Mouse (Mus musculus): ENCODE measurements around the gene Vmn1r175. TPM values are rescaled to one million over a fixed set of nuclear protein-coding genes. Genes with fewer than 3 reads are reported as not detected.
"Not testable (repeated sequence)": the region's sequence is repeated elsewhere in the genome, so short reads cannot be mapped to it uniquely, and the experiment has no call there.

Vmn1r175 gene
- not detected in 2 replicates for polyA plus RNA-seq (2012; rRNA removed)

DNA sequence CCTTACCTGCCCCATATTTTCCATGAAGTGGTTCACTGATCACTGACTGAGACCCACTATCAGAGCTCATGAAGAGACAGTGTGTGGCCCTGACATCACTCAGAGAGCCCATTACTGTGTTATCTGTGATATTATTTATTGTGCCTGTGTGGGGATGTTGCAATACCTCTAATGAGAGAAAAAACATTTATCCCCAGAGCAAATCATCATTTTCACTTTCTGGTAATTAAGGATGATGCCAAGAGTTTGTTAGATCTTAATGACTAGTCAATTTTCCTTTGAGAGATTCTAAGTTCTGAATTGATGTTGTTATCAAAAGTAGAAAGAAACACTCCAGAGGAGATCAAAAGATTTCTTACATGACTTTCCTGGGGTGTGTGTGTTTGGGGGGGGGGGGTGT is at the start of gene Vmn1r175:
Gene Vmn1r175, minus strand, starts transcription at position 101 of the 400 bp plus-strand sequence.
- H3K36me3 ChIP-seq (ENCODE audit: control insufficient read depth, insufficient read depth, low read length); H3K4me1 ChIP-seq (replicated peaks; ENCODE audit: control insufficient read depth, insufficient read depth, low read length); H3K27ac ChIP-seq (ENCODE audit: control insufficient read depth, insufficient read depth, low read length); H3K4me3 ChIP-seq (ENCODE audit: control insufficient read depth, insufficient read depth, low read length); H3K27me3 ChIP-seq (ENCODE audit: control insufficient read depth, insufficient read depth, low read length); DNase-seq: not testable (repeated sequence)

DNA sequence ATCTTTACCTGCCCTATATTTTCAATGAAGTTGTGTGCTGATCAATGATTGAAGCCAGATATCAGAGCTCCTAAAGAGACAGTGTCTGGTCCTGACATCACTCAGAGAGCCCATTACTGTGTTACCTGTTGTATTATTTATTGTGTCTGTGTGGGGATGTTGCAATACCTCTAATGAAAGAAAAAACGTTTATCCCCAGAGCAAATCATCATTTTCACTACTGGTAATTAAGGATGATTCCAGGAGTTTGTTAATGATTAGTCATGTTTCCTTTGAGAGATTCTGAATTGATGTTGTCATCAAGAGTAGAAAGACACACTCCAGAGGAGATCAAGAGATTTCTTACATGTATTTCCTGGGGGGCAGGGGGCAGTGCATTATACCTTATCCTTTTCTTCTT is 26.8 kb upstream of the Vmn1r175 start, which contains the start of gene Vmn1r176:
Gene Vmn1r176, minus strand, starts transcription at position 101 of the 400 bp plus-strand sequence.
- no CpG with 5 or more reads among the region's 1 CpGs for WGBS
- H3K4me3 ChIP-seq (ENCODE audit: control insufficient read depth, insufficient read depth, low read length); H3K27me3 ChIP-seq (ENCODE audit: control insufficient read depth, insufficient read depth, low read length); H3K4me1 ChIP-seq (replicated peaks; ENCODE audit: control insufficient read depth, insufficient read depth, low read length); DNase-seq; H3K36me3 ChIP-seq (ENCODE audit: control insufficient read depth, insufficient read depth, low read length); H3K27ac ChIP-seq (ENCODE audit: control insufficient read depth, insufficient read depth, low read length): not testable (repeated sequence)

DNA sequence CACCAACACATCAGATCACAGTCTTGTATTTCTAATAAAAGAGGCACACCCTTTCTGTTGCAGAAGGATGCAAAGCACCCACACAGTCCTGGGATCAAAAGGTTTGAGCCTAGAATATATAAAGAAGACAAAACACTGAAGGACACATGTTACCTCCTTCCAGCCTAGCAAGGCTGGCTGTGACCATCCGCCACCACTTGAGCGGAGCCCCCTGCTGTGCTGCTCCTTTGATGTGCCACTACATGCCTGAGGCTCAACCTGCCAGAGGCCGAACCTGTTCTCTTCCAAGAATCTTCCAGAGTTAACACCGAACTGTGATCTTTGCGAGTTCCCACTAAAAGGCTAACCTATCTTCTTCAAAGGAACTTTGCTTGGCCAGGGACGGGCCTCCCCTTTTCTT is 25.9 kb downstream of the Vmn1r175 start:
- Histone ChIP-seq H3K4me3 (ENCODE audit: control insufficient read depth, insufficient read depth, low read length) (no peak overlapping the region), H3K36me3 (ENCODE audit: control insufficient read depth, insufficient read depth, low read length) (no peaks in the 10 kb centered on the region), H3K27me3 (ENCODE audit: control insufficient read depth, insufficient read depth, low read length) (no peaks in the 10 kb centered on the region), H3K27ac (ENCODE audit: control insufficient read depth, insufficient read depth, low read length) (no peak overlapping the region), H3K4me1 (replicated peaks; ENCODE audit: control insufficient read depth, insufficient read depth, low read length) (no peaks in the 10 kb centered on the region)
- TF ChIP-seq CTCF (IDR thresholded peaks at IDR 0.05; ENCODE audit: borderline replicate concordance, control insufficient read depth, extremely low read depth, insufficient read depth, low read length, poor library complexity) (no peak), POLR2A (IDR thresholded peaks at IDR 0.05; ENCODE audit: control insufficient read depth, extremely low read depth, insufficient read depth, low read length, poor library complexity) (no peak)
- 85% methylated on average over 6 of the region's 6 CpGs for WGBS
- DNase-seq, result no peak

Other genes with a start within 250 kb of the Vmn1r175 start
- gene Vmn1r169, start 235.1 kb downstream of the Vmn1r175 start, polyA plus RNA-seq (2012; rRNA removed), result not detected in 2 replicates
- not detected in 2 replicates for gene Vmn1r170, start 204.5 kb downstream of the Vmn1r175 start, polyA plus RNA-seq (2012; rRNA removed)
- gene Vmn1r171, start 179.9 kb downstream of the Vmn1r175 start, polyA plus RNA-seq (2012; rRNA removed), result not detected in 2 replicates
- gene Vmn1r172, start 152.3 kb downstream of the Vmn1r175 start, polyA plus RNA-seq (2012; rRNA removed), result not detected in 2 replicates
- gene Vmn1r173, start 109.9 kb downstream of the Vmn1r175 start, polyA plus RNA-seq (2012; rRNA removed), result not detected in 2 replicates
- not detected in 2 replicates for gene Vmn1r174, start 58.4 kb downstream of the Vmn1r175 start, polyA plus RNA-seq (2012; rRNA removed)
- gene Vmn1r176, start 26.7 kb upstream of the Vmn1r175 start, polyA plus RNA-seq (2012; rRNA removed), result not detected in 2 replicates
- not detected in 2 replicates for gene Vmn1r177, start 55.8 kb upstream of the Vmn1r175 start, polyA plus RNA-seq (2012; rRNA removed)
- not detected in 2 replicates for gene Vmn1r178, start 81.4 kb upstream of the Vmn1r175 start, polyA plus RNA-seq (2012; rRNA removed)
- gene Vmn1r179, start 116.3 kb upstream of the Vmn1r175 start, polyA plus RNA-seq (2012; rRNA removed), result not detected in 2 replicates
- not detected in 2 replicates for gene Vmn1r180, start 140.0 kb upstream of the Vmn1r175 start, polyA plus RNA-seq (2012; rRNA removed)
- gene Vmn1r181, start 164.0 kb upstream of the Vmn1r175 start, polyA plus RNA-seq (2012; rRNA removed), result not detected in 2 replicates
- not detected in 2 replicates for gene V1rd19, start 191.0 kb upstream of the Vmn1r175 start, polyA plus RNA-seq (2012; rRNA removed)
- not detected in 2 replicates for gene Vmn1r183, start 242.6 kb upstream of the Vmn1r175 start, polyA plus RNA-seq (2012; rRNA removed)